Comparison of ENCODE assay signal across 21 mouse cellular contexts in the genomic region with DNA sequence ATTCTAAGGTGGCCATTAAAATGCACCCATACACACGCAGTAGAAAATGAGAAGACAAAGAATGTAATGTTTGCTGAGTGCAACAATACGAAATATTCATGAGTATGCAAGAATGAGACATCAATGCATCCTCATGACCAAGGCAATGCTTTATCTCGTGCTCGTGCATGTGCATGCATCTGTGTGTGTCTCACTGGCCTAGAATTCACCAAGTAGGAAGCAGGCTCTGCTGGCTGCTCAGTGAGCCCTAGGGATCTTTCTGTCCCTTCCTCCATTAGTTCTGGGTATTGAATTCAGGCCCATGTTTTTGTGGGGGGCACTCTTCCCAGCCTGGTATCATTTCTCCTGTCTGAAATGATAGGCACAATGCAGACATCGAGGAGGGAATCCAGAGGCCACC.
DNase-seq lines count a peak whose midpoint lies in the region; ATAC-seq and TF ChIP-seq lines count a peak whose summit lies in the region.
"Had no signal": no experiment of that assay in that cellular context is flagged by ENCODE, and none has a peak within 500 bp of the region (broad histone marks: within the 10 kb centered on the region; RNA-seq: fewer than 3 reads in every experiment).

No protein-coding gene starts in this region.

- H3K36me3 ChIP-seq in hindbrain, embryonic 13.5 days, result no peaks in the 10 kb centered on the region
- no peaks in the 10 kb centered on the region for H3K36me3 ChIP-seq in hindbrain, postnatal 0 days (ENCODE audit: insufficient read depth, low read length)
- H3K36me3 ChIP-seq in midbrain, embryonic 11.5 days (ENCODE audit: control insufficient read depth, insufficient read depth, low read length), result no peaks in the 10 kb centered on the region
- no peaks in the 10 kb centered on the region for H3K36me3 ChIP-seq in midbrain, embryonic 13.5 days
- H3K36me3 ChIP-seq: embryonic facial prominence, embryonic 10.5 days; embryonic facial prominence, embryonic 12.5 days; forebrain, embryonic 15.5 days had no signal

- WGBS in hindbrain, embryonic 13.5 days, result 55% methylated on average over 5 of the region's 5 CpGs
- 65% methylated on average over 5 of the region's 5 CpGs for WGBS in hindbrain, postnatal 0 days
- WGBS in midbrain, embryonic 11.5 days, result 76% methylated on average over 5 of the region's 5 CpGs
- 61% methylated on average over 5 of the region's 5 CpGs for WGBS in midbrain, embryonic 13.5 days

- no peaks in the 10 kb centered on the region for H3K9me3 ChIP-seq in hindbrain, embryonic 13.5 days
- no peaks in the 10 kb centered on the region for H3K9me3 ChIP-seq in hindbrain, postnatal 0 days (ENCODE audit: low read length)
- H3K9me3 ChIP-seq in midbrain, embryonic 11.5 days (ENCODE audit: control insufficient read depth, low read length), result no peaks in the 10 kb centered on the region
- no peaks in the 10 kb centered on the region for H3K9me3 ChIP-seq in midbrain, embryonic 13.5 days
- H3K9me3 ChIP-seq: embryonic facial prominence, embryonic 10.5 days; embryonic facial prominence, embryonic 12.5 days; forebrain, embryonic 13.5 days; forebrain, embryonic 15.5 days had no signal

- no peak overlapping the region for H3K4me3 ChIP-seq in hindbrain, embryonic 13.5 days
- no peak overlapping the region for H3K4me3 ChIP-seq in hindbrain, postnatal 0 days (ENCODE audit: low read length)
- H3K4me3 ChIP-seq in layer of hippocampus, adult 2 months, result no peak overlapping the region
- H3K4me3 ChIP-seq in midbrain, embryonic 11.5 days (ENCODE audit: low read depth, low read length), result no peak overlapping the region
- H3K4me3 ChIP-seq in midbrain, embryonic 13.5 days (replicated peaks), result no peak overlapping the region
- no peak overlapping the region for H3K4me3 ChIP-seq in cortical plate, adult 2 months (ENCODE audit: insufficient read depth, low read length)
- H3K4me3 ChIP-seq: embryonic facial prominence, embryonic 10.5 days; embryonic facial prominence, embryonic 12.5 days; forebrain, embryonic 13.5 days; forebrain, embryonic 15.5 days had no signal

- H3K4me2 ChIP-seq in hindbrain, embryonic 13.5 days, result no peak overlapping the region
- H3K4me2 ChIP-seq in hindbrain, postnatal 0 days (ENCODE audit: low read depth, low read length), result no peak overlapping the region
- no peak overlapping the region for H3K4me2 ChIP-seq in midbrain, embryonic 11.5 days
- no peak overlapping the region for H3K4me2 ChIP-seq in midbrain, embryonic 13.5 days (replicated peaks)
- H3K4me2 ChIP-seq: embryonic facial prominence, embryonic 12.5 days; forebrain, embryonic 13.5 days; forebrain, embryonic 15.5 days had no signal

- H3K4me1 ChIP-seq in hindbrain, embryonic 13.5 days (replicated peaks), result peaks cover 10% of the 10 kb centered on the region
- H3K4me1 ChIP-seq in hindbrain, postnatal 0 days (ENCODE audit: insufficient read depth, low read length), result 0 out of 2 replicates have a peak, but pooled peaks cover 5% of the 10 kb centered on the region
- peaks cover 9% of the 10 kb centered on the region for H3K4me1 ChIP-seq in midbrain, embryonic 11.5 days (ENCODE audit: control insufficient read depth, insufficient read depth, low read length)
- peaks cover 19% of the 10 kb centered on the region for H3K4me1 ChIP-seq in midbrain, embryonic 13.5 days (replicated peaks)
- H3K4me1 ChIP-seq in cortical plate, adult 2 months (ENCODE audit: control insufficient read depth, insufficient read depth, low read length), result peaks cover 4% of the 10 kb centered on the region; the same call in 1 of the 2 replicates
- H3K4me1 ChIP-seq: embryonic facial prominence, embryonic 12.5 days had no signal

- H3K27me3 ChIP-seq in hindbrain, embryonic 13.5 days, result no peaks in the 10 kb centered on the region
- no peaks in the 10 kb centered on the region for H3K27me3 ChIP-seq in hindbrain, postnatal 0 days (ENCODE audit: insufficient read depth, low read length)
- H3K27me3 ChIP-seq in midbrain, embryonic 11.5 days (ENCODE audit: control insufficient read depth, insufficient read depth, low read length), result no peaks in the 10 kb centered on the region
- H3K27me3 ChIP-seq in midbrain, embryonic 13.5 days, result no peaks in the 10 kb centered on the region
- H3K27me3 ChIP-seq: embryonic facial prominence, embryonic 12.5 days; forebrain, embryonic 13.5 days; forebrain, embryonic 15.5 days had no signal

- no peak for DNase-seq in hindbrain, postnatal 0 days (ENCODE audit: low spot score)
- no peak for DNase-seq in layer of hippocampus, adult 2 months (ENCODE audit: low spot score in 2 of 2)
- DNase-seq in layer of hippocampus, adult 9-11 months, result no peak
- peak; percentile 68 for DNase-seq in midbrain, embryonic 11.5 days (ENCODE audit: low spot score, missing footprints)
- no peak for DNase-seq in embryo, embryonic 11 days
- DNase-seq: adrenal gland, adult 2 months; adrenal gland, postnatal 10 days; adrenal gland, postnatal 25 days; cerebellum, adult 11-12 months; cerebellum, adult 2 months; cerebellum, adult 9-10 months; cerebellum, postnatal 10 days; cerebellum, postnatal 25 days; forebrain, postnatal 0 days had no signal

- no peak for ATAC-seq in hindbrain, embryonic 13.5 days (ENCODE audit: low FRiP score)
- ATAC-seq in hindbrain, postnatal 0 days, result no peak
- no peak for ATAC-seq in midbrain, embryonic 11.5 days (ENCODE audit: low FRiP score)
- ATAC-seq in midbrain, embryonic 13.5 days, result no peak
- ATAC-seq: forebrain, embryonic 13.5 days; forebrain, embryonic 15.5 days; forebrain, postnatal 0 days had no signal

- TF ChIP-seq POLR2A in cortical plate, adult 2 months (IDR thresholded peaks at IDR 0.05; ENCODE audit: extremely low read depth, insufficient read depth, low read length), result no peak

- TF ChIP-seq CTCF in hindbrain, postnatal 0 days (IDR thresholded peaks at IDR 0.05; ENCODE audit: low read depth), result no peak
- TF ChIP-seq CTCF in layer of hippocampus, adult 2 months (conservative IDR thresholded peaks at IDR 0.05), result no peak
- TF ChIP-seq CTCF in cortical plate, adult 2 months (IDR thresholded peaks at IDR 0.05; ENCODE audit: extremely low read depth, insufficient read depth, low read length), result no peak

- H3K9ac ChIP-seq in hindbrain, embryonic 13.5 days, result no peak overlapping the region
- no peak overlapping the region for H3K9ac ChIP-seq in hindbrain, postnatal 0 days (replicated peaks; ENCODE audit: low read length)
- H3K9ac ChIP-seq in midbrain, embryonic 11.5 days (ENCODE audit: low read length), result no peak overlapping the region
- no peak overlapping the region for H3K9ac ChIP-seq in midbrain, embryonic 13.5 days (replicated peaks)
- H3K9ac ChIP-seq: embryonic facial prominence, embryonic 12.5 days; forebrain, embryonic 13.5 days; forebrain, embryonic 15.5 days; forebrain, postnatal 0 days had no signal

- 0 out of 2 replicates have a peak overlapping the region, but pooled peaks have one; percentile 30 for H3K27ac ChIP-seq in hindbrain, embryonic 13.5 days
- no peak overlapping the region for H3K27ac ChIP-seq in hindbrain, postnatal 0 days
- peak overlapping the region; percentile 62 for H3K27ac ChIP-seq in layer of hippocampus, adult 2 months
- H3K27ac ChIP-seq in midbrain, embryonic 11.5 days (ENCODE audit: low read depth, low read length), result no peak overlapping the region
- no peak overlapping the region for H3K27ac ChIP-seq in midbrain, embryonic 13.5 days
- H3K27ac ChIP-seq in cortical plate, adult 2 months (ENCODE audit: insufficient read depth, low read length), result peak overlapping the region; percentile 45; the same call in 1 of the 2 replicates
- H3K27ac ChIP-seq: embryonic facial prominence, embryonic 10.5 days; embryonic facial prominence, embryonic 12.5 days; forebrain, embryonic 13.5 days; forebrain, embryonic 15.5 days had no signal

Comparison
In these comparisons a context has a peak if more than half of its experiments do, and no peak if none do; other contexts are left out.
1. H3K27ac ChIP-seq: peak in hindbrain, embryonic 13.5 days (single experiment), layer of hippocampus, adult 2 months (single experiment) and cortical plate, adult 2 months (single experiment); none in hindbrain, postnatal 0 days (single experiment), midbrain, embryonic 11.5 days (single experiment) and midbrain, embryonic 13.5 days (single experiment).